ENCODE assay signal across 8 mouse cellular contexts in the genomic region with DNA sequence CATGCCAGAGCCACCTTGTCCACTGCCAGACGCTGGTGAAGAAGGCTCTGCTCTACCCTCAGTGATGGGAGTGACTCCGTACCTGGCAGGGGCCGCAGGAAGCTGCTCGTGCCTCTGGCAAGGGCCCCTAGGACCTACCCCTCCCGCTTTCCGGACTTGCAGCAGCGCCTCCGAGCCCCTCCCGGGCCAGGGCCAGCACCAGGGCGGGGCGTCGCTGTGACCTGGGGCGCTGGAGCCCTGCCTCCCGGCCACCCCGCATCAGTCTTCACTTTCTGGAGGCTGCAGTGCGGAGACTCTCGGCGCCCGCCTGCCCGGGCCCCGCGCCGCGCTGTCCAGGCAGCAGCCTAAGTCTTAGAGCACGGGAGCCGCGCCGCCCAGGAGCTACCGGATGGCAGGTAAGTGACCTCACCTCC. TPM values are rescaled to one million over a fixed set of nuclear protein-coding genes. Genes with fewer than 3 reads are reported as not detected.
DNase-seq lines count a peak whose midpoint lies in the region; ATAC-seq and TF ChIP-seq lines count a peak whose summit lies in the region.

No protein-coding gene starts in this region.

- H3K4me2 ChIP-seq in kidney, embryonic 15.5 days: peak overlapping the region; percentile 73
- peak overlapping the region; percentile 57 for H3K4me2 ChIP-seq in embryonic facial prominence, embryonic 11.5 days (ENCODE audit: low read depth, low read length)
- peak overlapping the region; percentile 59 for H3K4me2 ChIP-seq in intestine, embryonic 16.5 days (ENCODE audit: low read depth, low read length)
- peak overlapping the region; percentile 57 for H3K4me2 ChIP-seq in neural tube, embryonic 12.5 days (replicated peaks)

- TF ChIP-seq CTCF in layer of hippocampus, adult 2 months (conservative IDR thresholded peaks at IDR 0.05): no peak

- no peak for DNase-seq in kidney, adult 18-20 months
- peak; percentile 14 for DNase-seq in embryonic facial prominence, embryonic 11.5 days (ENCODE audit: low spot score)
- DNase-seq in layer of hippocampus, adult 2 months (ENCODE audit: low spot score in 2 of 2): no peak
- DNase-seq in spleen, postnatal 10 days (ENCODE audit: low spot score in 2 of 2): no peak
- no peak for DNase-seq in cerebellum, postnatal 4 days (ENCODE audit: low spot score in 2 of 2)

- WGBS in kidney, embryonic 15.5 days: under 1% methylated on average over 29 of the region's 29 CpGs
- 4% methylated on average over 29 of the region's 29 CpGs for WGBS in embryonic facial prominence, embryonic 11.5 days
- 2% methylated on average over 29 of the region's 29 CpGs for WGBS in intestine, embryonic 16.5 days
- WGBS in neural tube, embryonic 12.5 days: 5% methylated on average over 28 of the region's 29 CpGs

- H3K9me3 ChIP-seq in kidney, embryonic 15.5 days (replicated peaks): no peaks in the 10 kb centered on the region
- H3K9me3 ChIP-seq in embryonic facial prominence, embryonic 11.5 days (replicated peaks; ENCODE audit: control insufficient read depth, low read length): no peaks in the 10 kb centered on the region
- no peaks in the 10 kb centered on the region for H3K9me3 ChIP-seq in intestine, embryonic 16.5 days (ENCODE audit: control insufficient read depth, low read length)
- H3K9me3 ChIP-seq in neural tube, embryonic 12.5 days: no peaks in the 10 kb centered on the region

- H3K36me3 ChIP-seq in kidney, embryonic 15.5 days: no peaks in the 10 kb centered on the region
- H3K36me3 ChIP-seq in embryonic facial prominence, embryonic 11.5 days (replicated peaks; ENCODE audit: control insufficient read depth, insufficient read depth, low read depth, low read length): no peaks in the 10 kb centered on the region
- H3K36me3 ChIP-seq in intestine, embryonic 16.5 days (ENCODE audit: control insufficient read depth, insufficient read depth, low read length): no peaks in the 10 kb centered on the region
- no peaks in the 10 kb centered on the region for H3K36me3 ChIP-seq in neural tube, embryonic 12.5 days

- H3K27ac ChIP-seq in kidney, embryonic 15.5 days: no peak overlapping the region
- H3K27ac ChIP-seq in embryonic facial prominence, embryonic 11.5 days (replicated peaks; ENCODE audit: low read depth, low read length): no peak overlapping the region
- H3K27ac ChIP-seq in intestine, embryonic 16.5 days (ENCODE audit: low read length): no peak overlapping the region
- H3K27ac ChIP-seq in neural tube, embryonic 12.5 days: no peak overlapping the region
- no peak overlapping the region for H3K27ac ChIP-seq in layer of hippocampus, adult 2 months

- ATAC-seq in kidney, embryonic 15.5 days (replicated peaks; ENCODE audit: low FRiP score): peak; percentile 41
- ATAC-seq in embryonic facial prominence, embryonic 11.5 days (replicated peaks; ENCODE audit: insufficient number of reproducible peaks, low FRiP score, low TSS enrichment, low read depth): no peak
- ATAC-seq in intestine, embryonic 16.5 days: peak; percentile 54
- ATAC-seq in neural tube, embryonic 12.5 days (ENCODE audit: low FRiP score, low read depth): no peak

- peak overlapping the region; percentile 40 for H3K4me3 ChIP-seq in kidney, embryonic 15.5 days (replicated peaks)
- peak overlapping the region; percentile 23; the same call in 1 of the 2 replicates for H3K4me3 ChIP-seq in embryonic facial prominence, embryonic 11.5 days (ENCODE audit: low read depth, low read length)
- peak overlapping the region; percentile 42 for H3K4me3 ChIP-seq in intestine, embryonic 16.5 days (ENCODE audit: low read length)
- peak overlapping the region; percentile 21 for H3K4me3 ChIP-seq in neural tube, embryonic 12.5 days
- no peak overlapping the region for H3K4me3 ChIP-seq in layer of hippocampus, adult 2 months

- H3K4me1 ChIP-seq in kidney, embryonic 15.5 days: peaks cover 17% of the 10 kb centered on the region
- no peaks in the 10 kb centered on the region for H3K4me1 ChIP-seq in embryonic facial prominence, embryonic 11.5 days (ENCODE audit: control insufficient read depth, insufficient read depth, low read length)
- H3K4me1 ChIP-seq in intestine, embryonic 16.5 days (ENCODE audit: control insufficient read depth, insufficient read depth, low read length): peaks cover 6% of the 10 kb centered on the region; the same call in 1 of the 2 replicates
- H3K4me1 ChIP-seq in neural tube, embryonic 12.5 days: peaks cover 6% of the 10 kb centered on the region

- peaks cover 41% of the 10 kb centered on the region for H3K27me3 ChIP-seq in kidney, embryonic 15.5 days
- H3K27me3 ChIP-seq in embryonic facial prominence, embryonic 11.5 days (ENCODE audit: control insufficient read depth, insufficient read depth, low read length): peaks cover 9% of the 10 kb centered on the region
- H3K27me3 ChIP-seq in intestine, embryonic 16.5 days (replicated peaks; ENCODE audit: control insufficient read depth, insufficient read depth, low read length): peaks cover 23% of the 10 kb centered on the region; the same call in 1 of the 2 replicates
- peaks cover 27% of the 10 kb centered on the region for H3K27me3 ChIP-seq in neural tube, embryonic 12.5 days (replicated peaks)

- H3K9ac ChIP-seq in kidney, embryonic 15.5 days: no peak overlapping the region
- peak overlapping the region; percentile 47 for H3K9ac ChIP-seq in embryonic facial prominence, embryonic 11.5 days (replicated peaks; ENCODE audit: low read length)
- H3K9ac ChIP-seq in intestine, embryonic 16.5 days (ENCODE audit: low read depth, low read length): peak overlapping the region; percentile 49
- H3K9ac ChIP-seq in neural tube, embryonic 12.5 days: peak overlapping the region; percentile 26; the same call in 1 of the 2 replicates

RNA-seq across cellular contexts. Expression of a gene that starts 0.4 kb away (rescaled TPM):
- polyA plus RNA-seq in kidney, embryonic 15.5 days (2015; fragmentation: Nextera tagmentation; extraction: Ambion mirVana): 0.78 and 1.1 TPM in 2 replicates
- polyA plus RNA-seq in embryonic facial prominence, embryonic 11.5 days (2014; fragmentation: Nextera tagmentation; extraction: Ambion mirVana): 0.06 TPM in 1 of 2 replicates, not detected in the other
- polyA plus RNA-seq in intestine, embryonic 16.5 days (2015; fragmentation: Nextera tagmentation; extraction: Ambion mirVana): 0.86 and 1.2 TPM in 2 replicates
- polyA plus RNA-seq in neural tube, embryonic 12.5 days (2016; fragmentation: Nextera tagmentation; extraction: Ambion mirVana): 0.28 and 0.38 TPM in 2 replicates
- under 1 TPM; 0.46 to 0.52 TPM for total RNA-seq in layer of hippocampus, adult 2 months (2021)

RNA-seq across cellular contexts. Expression of a gene that starts 18.3 kb away (rescaled TPM):
- 0.51 and 0.83 TPM in 2 replicates for polyA plus RNA-seq in kidney, embryonic 15.5 days (2015; fragmentation: Nextera tagmentation; extraction: Ambion mirVana)
- 0.32 and 0.36 TPM in 2 replicates for polyA plus RNA-seq in embryonic facial prominence, embryonic 11.5 days (2014; fragmentation: Nextera tagmentation; extraction: Ambion mirVana)
- polyA plus RNA-seq in intestine, embryonic 16.5 days (2015; fragmentation: Nextera tagmentation; extraction: Ambion mirVana): 0.26 and 0.27 TPM in 2 replicates
- 2.3 and 3.1 TPM in 2 replicates for polyA plus RNA-seq in neural tube, embryonic 12.5 days (2016; fragmentation: Nextera tagmentation; extraction: Ambion mirVana)
- total RNA-seq in layer of hippocampus, adult 2 months (2021): 1 to 10 TPM; 1.3 to 2.6 TPM

Comparison
In these comparisons a context has a peak if more than half of its experiments do, and no peak if none do; other contexts are left out.
1. ATAC-seq: peak in kidney, embryonic 15.5 days (single experiment) and intestine, embryonic 16.5 days (single experiment); none in embryonic facial prominence, embryonic 11.5 days (single experiment) and neural tube, embryonic 12.5 days (single experiment).
2. Peak in every context shown above with its lines, with median percentiles within 50 percentile points of each other: H3K4me2 ChIP-seq.